Mouse (Mus musculus): ENCODE data around the gene Nol12.

The Nol12 gene

DNA sequence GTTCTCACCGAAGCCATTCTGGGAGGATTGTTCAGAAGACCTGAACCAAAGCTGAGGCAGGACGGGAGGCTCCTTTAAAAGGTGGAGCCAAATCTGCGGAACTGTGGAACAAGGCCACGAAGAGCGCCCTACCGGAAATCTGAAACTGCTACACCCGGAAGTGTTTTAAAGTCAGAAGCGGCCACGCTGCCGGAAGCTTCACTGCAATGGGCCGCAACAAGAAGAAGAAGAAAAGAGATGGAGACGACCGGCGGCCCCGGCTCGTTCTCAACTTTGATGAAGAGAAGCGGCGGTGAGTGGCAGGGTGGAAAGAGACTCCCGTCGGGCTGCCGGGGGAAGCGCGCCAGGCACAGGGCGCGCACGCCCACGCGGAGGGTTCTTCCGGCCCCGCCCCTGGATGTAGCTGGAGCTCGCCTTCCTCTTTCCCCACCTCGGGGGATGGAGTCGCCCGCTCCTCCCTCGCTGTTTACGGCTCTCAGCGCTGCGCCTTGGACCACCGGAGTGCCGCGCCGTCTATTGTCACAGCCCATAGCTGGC, at the start of gene Nol12:
Gene Nol12, plus strand, starts transcription at position 150 of the 537 bp plus-strand sequence.
- DNase-seq (ENCODE audit: low read depth, low spot score), result peak; percentile 95

DNA sequence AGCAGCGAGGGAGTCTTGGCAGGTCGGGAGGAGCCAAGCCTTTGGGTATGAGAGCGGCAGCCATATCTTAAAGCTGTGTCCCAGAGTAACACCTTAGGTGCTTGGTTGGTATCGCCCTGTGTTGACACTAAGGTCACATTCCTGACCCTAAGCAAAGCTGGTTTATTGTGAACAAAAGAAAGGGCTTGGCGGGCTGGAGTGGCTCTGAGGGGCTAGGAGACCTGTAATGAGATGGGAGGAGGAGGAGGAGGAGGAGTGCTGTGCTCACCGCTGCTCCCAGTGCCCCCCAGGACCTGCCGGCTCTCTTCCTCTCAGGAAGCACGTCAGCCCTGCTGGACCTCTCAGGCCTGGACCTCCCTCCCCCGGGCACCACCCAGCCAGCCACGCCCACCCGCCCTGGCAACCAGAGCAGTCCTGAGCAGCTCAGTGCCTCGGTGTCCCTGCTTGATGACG, 45.3 kb upstream of the Nol12 start:
- DNase-seq (ENCODE audit: low read depth, low spot score), result peak; percentile 59

DNA sequence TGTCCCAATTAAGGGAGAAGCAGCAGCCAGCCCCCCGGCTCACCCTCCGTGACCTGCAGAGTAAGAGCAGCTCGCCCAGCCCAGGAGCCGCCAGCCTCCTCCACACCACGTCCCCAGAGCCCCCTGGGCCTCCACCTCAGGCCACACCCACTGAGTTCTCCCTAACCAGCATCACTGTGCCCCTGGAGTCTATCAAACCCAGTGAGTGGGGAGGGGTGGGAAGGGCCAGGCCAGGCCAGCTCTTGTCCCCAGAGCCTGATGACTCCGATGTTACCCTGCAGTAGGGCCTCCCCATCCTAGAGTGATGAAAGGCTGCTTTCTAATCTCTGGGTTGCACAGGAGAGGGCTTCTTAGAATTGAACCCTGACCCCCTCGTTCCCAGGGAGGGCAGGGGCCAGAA, 42.3 kb upstream of the Nol12 start:
- DNase-seq (ENCODE audit: low read depth, low spot score), result no peak

- no peak for DNase-seq (ENCODE audit: low read depth, low spot score)
Observed at GRCm38 (mm10) chr15:78894726-78895125, 40.0 kb upstream of the Nol12 start.

GRCm38 (mm10) chr15:78895741-78896140, 39.0 kb upstream of the Nol12 start:
- DNase-seq (ENCODE audit: low read depth, low spot score), result no peak

GRCm38 (mm10) chr15:78896149-78896548, 38.6 kb upstream of the Nol12 start:
- peak; percentile 86 for DNase-seq (ENCODE audit: low read depth, low spot score)

DNA sequence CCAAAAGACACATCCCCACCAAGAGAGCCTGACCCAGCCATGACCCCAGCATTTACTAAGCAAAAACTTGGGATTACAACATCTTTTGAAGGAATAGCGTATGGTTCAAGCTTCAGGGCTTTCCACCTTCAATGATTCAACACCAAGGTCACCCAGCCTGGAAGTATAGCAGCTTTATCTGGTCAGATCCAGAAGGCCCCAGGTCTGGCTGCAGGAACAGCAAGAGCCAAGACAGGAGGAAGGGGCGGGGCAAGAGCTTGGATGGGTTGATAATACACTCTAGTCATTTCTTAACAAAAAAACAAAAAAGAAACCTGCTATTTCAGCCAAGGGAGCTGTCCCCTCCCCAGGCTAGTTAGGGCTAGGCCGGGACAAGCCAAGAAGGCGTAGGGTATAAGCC, 37.2 kb upstream of the Nol12 start:
- DNase-seq (ENCODE audit: low read depth, low spot score), result peak; percentile 90

GRCm38 (mm10) chr15:78898507-78899001, 36.2 kb upstream of the Nol12 start:
- DNase-seq (ENCODE audit: low read depth, low spot score), result peak; percentile 70

DNA sequence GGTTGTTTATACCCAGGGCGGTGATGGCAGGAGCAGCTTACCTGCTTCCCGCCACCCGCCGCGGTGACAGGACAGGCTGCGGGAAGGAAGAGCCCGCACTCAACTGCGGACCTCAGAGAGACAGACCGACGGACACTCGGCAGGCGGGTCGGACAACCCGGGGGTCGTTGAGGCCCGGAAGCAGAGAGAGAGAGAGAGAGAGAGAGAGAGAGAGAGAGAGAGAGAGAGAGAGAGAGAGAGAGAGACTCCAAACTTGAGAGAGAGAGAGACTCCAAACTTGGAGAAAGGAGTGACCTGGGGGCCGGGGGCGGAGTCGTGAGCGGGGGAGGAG, 35.4 kb upstream of the Nol12 start, which contains the start of gene Gm49510:
Gene Gm49510, plus strand, starts transcription at position 259 of the 331 bp plus-strand sequence.
- DNase-seq (ENCODE audit: low read depth, low spot score), result no peak

- peak; percentile 57 for DNase-seq (ENCODE audit: low read depth, low spot score)
Observed at GRCm38 (mm10) chr15:78899740-78900584, 34.8 kb upstream of the Nol12 start, which contains the start of gene Sh3bp1. Gene Sh3bp1, plus strand, starts transcription at chr15:78899768.

DNA sequence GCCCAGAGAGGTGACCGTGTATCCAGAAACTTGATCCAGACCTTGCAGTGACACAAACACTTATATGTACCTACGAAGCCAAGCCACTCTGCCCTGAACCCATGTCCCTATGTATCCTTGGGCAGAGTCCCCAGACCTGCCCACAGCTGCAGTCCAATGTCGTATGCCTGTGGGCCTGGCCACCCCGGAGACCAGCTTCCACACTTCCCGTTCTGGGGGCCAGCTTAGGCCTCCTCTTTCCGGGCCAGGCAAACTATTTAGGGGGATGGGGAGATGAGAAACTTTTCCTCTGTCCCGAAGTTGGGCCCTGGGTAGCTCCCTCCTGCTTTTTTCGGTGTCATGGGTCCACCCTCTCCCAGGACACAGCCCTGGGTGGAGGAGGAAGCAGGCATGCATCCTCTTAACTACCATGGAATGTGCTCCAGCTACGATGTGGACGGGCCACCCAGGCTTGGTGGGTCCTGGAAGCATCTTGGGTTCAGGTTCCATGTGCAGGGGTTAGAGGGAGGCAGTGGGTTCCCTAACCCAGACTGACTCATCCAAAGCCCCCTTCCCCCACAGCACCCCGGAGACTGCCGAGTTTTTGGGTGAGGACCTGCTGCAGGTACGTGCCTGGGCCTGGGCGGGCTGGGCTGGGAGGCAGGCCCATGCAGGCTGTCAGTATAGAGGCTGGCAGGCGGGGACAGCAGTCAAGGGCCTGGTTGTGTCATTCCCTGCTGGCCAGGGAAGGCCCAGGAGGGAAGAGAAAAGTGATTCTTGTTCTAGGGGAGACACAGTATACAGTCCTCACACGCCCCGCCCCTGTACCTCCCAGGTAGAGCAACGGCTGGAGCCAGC, 33.9 kb upstream of the Nol12 start:
- no peak for DNase-seq (ENCODE audit: low read depth, low spot score)

DNA sequence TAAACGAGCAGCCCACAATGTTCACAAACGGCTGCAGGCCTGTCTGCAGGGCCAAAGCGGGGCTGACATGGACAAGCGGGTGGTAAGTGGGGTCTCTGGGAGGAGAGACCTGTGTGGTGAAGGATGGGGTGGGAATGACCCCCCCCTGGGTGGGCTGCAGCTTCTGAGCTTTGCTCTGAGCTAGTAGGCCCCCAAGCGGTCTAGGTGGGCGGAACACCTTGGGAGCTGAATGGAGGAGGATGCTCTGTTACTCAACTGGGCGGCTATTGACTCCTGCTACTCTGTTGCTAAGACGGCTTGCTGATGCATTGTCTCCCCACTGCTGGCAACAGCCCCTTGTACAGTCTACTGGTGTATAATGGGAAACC, 33.3 kb upstream of the Nol12 start:
- DNase-seq (ENCODE audit: low read depth, low spot score), result no peak

- DNase-seq (ENCODE audit: low read depth, low spot score), result peak; percentile 80
Observed at GRCm38 (mm10) chr15:78903243-78903642, 31.5 kb upstream of the Nol12 start.

DNA sequence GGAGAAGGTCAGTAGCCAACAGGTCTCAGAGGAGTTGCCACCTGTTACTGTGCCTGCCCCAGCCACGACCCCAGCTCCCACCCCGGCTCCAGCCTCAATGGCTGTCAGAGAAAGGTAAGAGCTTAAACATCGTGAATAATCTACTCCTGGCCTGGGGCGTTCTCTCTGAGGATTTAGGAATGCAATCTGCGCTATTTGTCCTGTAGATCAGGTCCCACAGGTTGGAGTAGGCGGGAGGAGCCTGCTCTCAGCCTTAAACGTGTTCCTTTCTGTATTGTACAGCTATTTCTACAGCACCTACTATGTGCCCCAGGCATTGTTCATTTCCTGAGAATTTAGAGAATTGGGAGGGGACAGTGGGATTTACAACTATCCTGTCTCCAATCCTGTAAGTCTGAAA, 26.3 kb upstream of the Nol12 start:
- DNase-seq (ENCODE audit: low read depth, low spot score), result no peak

- DNase-seq (ENCODE audit: low read depth, low spot score), result no peak
Observed at GRCm38 (mm10) chr15:78908982-78909381, 25.8 kb upstream of the Nol12 start.

- DNase-seq (ENCODE audit: low read depth, low spot score), result peak; percentile 66
Observed at GRCm38 (mm10) chr15:78912040-78912439, 22.7 kb upstream of the Nol12 start.

DNA sequence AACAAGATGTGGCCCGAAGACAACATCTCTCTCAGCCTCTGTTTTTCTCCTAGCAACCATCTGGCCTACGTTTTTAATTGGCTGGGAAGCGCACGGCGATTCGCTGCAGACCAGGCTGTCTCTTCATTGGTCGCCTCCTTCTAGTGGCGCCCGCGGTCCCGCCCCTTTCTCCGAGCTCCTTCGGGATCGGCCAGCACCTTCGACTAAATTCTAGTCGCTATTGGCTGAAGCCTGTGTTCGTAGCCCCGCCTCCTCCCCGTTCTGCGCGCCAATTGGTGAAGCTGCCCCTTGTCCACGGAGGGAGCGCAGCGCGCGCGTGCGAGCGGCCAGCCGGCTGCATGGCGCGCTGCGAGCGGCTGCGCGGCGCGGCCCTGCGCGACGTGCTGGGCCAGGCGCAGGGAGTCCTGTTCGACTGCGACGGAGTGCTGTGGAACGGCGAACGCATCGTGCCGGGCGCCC, 21.1 kb upstream of the Nol12 start, which contains the start of gene Pdxp:
Gene Pdxp, plus strand, starts transcription at position 288 of the 459 bp plus-strand sequence.
- DNase-seq (ENCODE audit: low read depth, low spot score), result peak; percentile 98

- DNase-seq (ENCODE audit: low read depth, low spot score), result peak; percentile 66
Observed at GRCm38 (mm10) chr15:78914091-78914822, 20.5 kb upstream of the Nol12 start.

DNA sequence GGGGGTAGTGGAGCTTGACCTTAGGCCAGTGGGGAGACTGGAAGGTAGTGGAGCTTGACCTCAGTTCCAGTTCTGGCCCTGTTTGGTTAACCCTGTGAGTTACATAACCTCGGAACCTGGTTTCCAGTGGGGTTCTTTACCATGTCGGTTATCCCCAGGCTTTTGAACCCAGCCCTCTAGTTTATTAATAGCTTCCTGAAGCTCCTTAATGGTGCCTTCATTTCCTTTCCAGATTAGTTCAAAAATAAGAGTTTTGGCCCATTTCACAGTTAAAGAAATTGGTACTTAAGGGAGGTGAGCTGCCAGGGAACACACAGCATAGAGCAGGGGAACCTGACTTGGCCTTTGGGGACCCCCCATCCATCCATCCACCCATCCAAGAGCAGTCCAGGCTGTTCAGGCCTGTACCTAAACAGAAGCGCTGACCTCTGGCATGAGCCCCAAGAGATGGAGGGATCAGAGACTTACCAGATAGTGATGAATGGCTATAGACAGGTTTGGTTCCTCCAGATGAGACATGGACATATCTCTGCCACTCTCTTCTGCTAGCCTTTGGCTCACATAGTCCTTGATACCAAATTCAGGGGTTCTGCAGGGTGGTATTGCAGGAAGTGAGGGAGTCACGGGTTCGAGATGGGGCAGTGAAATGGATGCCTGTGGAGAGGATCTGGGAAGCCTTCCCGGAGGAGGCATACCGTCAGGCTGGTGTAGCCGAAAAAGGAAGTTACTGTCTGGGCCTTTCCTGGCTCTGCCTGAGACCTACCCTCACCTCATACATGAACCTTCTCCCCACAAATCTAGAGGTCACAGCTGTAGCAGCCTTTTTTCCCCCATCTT, 19.7 kb upstream of the Nol12 start:
- no peak for DNase-seq (ENCODE audit: low read depth, low spot score)

GRCm38 (mm10) chr15:78915660-78916017, 19.1 kb upstream of the Nol12 start:
- peak; percentile 92 for DNase-seq (ENCODE audit: low read depth, low spot score)

Data from ES-CJ7 (cell line).